Mouse (Mus musculus) ovary, adult 18-20 months (tissue): ENCODE data around the gene Fbxw11.
"Not testable (repeated sequence)": the region's sequence is repeated elsewhere in the genome, so short reads cannot be mapped to it uniquely, and the experiment has no call there.

Source experiments
- DNase-seq: peaks from one replicate; pipeline ENCODE4 v3.0.0; 2022; ENCODE audit warnings: low spot score, mixed read lengths

Fbxw11 gene

GRCm38 (mm10) chr11:32708739-32709501 is 66.4 kb downstream of the Fbxw11 start:
- DNase-seq: no peak

- DNase-seq: no peak
Observed at GRCm38 (mm10) chr11:32709563-32709962, 67.0 kb downstream of the Fbxw11 start.

- DNase-seq: no peak
Observed at GRCm38 (mm10) chr11:32714230-32714629, 71.7 kb downstream of the Fbxw11 start.

GRCm38 (mm10) chr11:32714896-32715295 is 72.4 kb downstream of the Fbxw11 start:
- DNase-seq: no peak

- no peak for DNase-seq
Observed at GRCm38 (mm10) chr11:32715495-32715894, 73.0 kb downstream of the Fbxw11 start.

GRCm38 (mm10) chr11:32715970-32716369 is 73.4 kb downstream of the Fbxw11 start:
- DNase-seq: no peak

GRCm38 (mm10) chr11:32716876-32717275 is 74.4 kb downstream of the Fbxw11 start:
- DNase-seq: no peak

- not testable (repeated sequence) for DNase-seq
Observed at GRCm38 (mm10) chr11:32717711-32718110, 75.2 kb downstream of the Fbxw11 start.

GRCm38 (mm10) chr11:32718371-32718770 is 75.8 kb downstream of the Fbxw11 start:
- no peak for DNase-seq

GRCm38 (mm10) chr11:32718979-32719378 is 76.5 kb downstream of the Fbxw11 start:
- no peak for DNase-seq

GRCm38 (mm10) chr11:32722653-32723052 is 80.1 kb downstream of the Fbxw11 start:
- DNase-seq: no peak

GRCm38 (mm10) chr11:32723287-32723686 is 80.8 kb downstream of the Fbxw11 start:
- DNase-seq: no peak

- DNase-seq: no peak
Observed at GRCm38 (mm10) chr11:32725171-32725570, 82.6 kb downstream of the Fbxw11 start.

- no peak for DNase-seq
Observed at GRCm38 (mm10) chr11:32732467-32732866, 89.9 kb downstream of the Fbxw11 start.

- DNase-seq: no peak
Observed at GRCm38 (mm10) chr11:32733195-32733594, 90.7 kb downstream of the Fbxw11 start.

- no peak for DNase-seq
Observed at GRCm38 (mm10) chr11:32736371-32736770, 93.8 kb downstream of the Fbxw11 start.

- no peak for DNase-seq
Observed at GRCm38 (mm10) chr11:32737729-32738128, 95.2 kb downstream of the Fbxw11 start.

GRCm38 (mm10) chr11:32743891-32744290 is 101.4 kb downstream of the Fbxw11 start:
- no peak for DNase-seq

GRCm38 (mm10) chr11:32744463-32744862 is 101.9 kb downstream of the Fbxw11 start:
- DNase-seq: no peak

- no peak for DNase-seq
Observed at GRCm38 (mm10) chr11:32745466-32745865, 102.9 kb downstream of the Fbxw11 start.

- no peak for DNase-seq
Observed at GRCm38 (mm10) chr11:32746036-32746435, 103.5 kb downstream of the Fbxw11 start.

- no peak for DNase-seq
Observed at GRCm38 (mm10) chr11:32746475-32746874, 104.0 kb downstream of the Fbxw11 start.

- no peak for DNase-seq
Observed at GRCm38 (mm10) chr11:32748800-32749199, 106.3 kb downstream of the Fbxw11 start.
